Mouse (Mus musculus): ENCODE results near the gene Oaz2. TPM values are rescaled to one million over a fixed set of nuclear protein-coding genes. Genes with fewer than 3 reads are reported as not detected.

Oaz2 gene
- polyA plus RNA-seq, 1 experiment = 48.0 TPM

DNA sequence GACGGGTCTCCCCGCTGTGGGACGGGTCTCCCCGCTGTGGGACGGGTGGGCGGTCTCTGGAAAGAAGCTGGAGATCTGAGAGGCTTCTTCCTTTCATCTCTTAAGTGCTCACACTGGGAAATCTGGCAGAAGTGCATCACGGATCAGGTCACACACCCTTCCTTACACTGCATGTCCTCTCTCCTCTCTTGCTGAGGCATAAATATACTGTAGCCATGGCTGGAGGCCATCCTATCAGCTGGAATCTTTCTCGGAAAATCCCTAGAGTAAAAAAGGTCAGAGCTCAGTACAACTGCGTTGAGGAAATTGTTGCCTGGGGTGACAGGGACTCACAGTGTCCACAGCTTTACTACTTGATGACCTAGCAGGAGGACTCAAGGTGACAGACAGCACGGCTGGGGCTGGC, 53.4 kb downstream of the Oaz2 start:
- 85% methylated on average over 10 of the region's 10 CpGs for WGBS
- no peak overlapping the region for H3K27ac ChIP-seq (ENCODE audit: insufficient read depth, low read length)
- no peaks in the 10 kb centered on the region; the same call in 1 of the 2 replicates for H3K36me3 ChIP-seq (ENCODE audit: control insufficient read depth, insufficient read depth, low read length)
- no peaks in the 10 kb centered on the region for H3K27me3 ChIP-seq (ENCODE audit: control insufficient read depth, insufficient read depth, low read length)
- no peak for DNase-seq (ENCODE audit: low read depth in 1 of 2, low spot score in 2 of 2)
- no peak overlapping the region for H3K4me3 ChIP-seq (ENCODE audit: extremely low read depth, insufficient read depth, insufficient read length)
- TF ChIP-seq POLR2A (IDR thresholded peaks at IDR 0.05; ENCODE audit: low read depth, low read length) (no peak), CTCF (IDR thresholded peaks at IDR 0.05; ENCODE audit: extremely low read depth, insufficient read depth, insufficient read length, insufficient replicate concordance) (no peak)
- no peaks in the 10 kb centered on the region for H3K4me1 ChIP-seq (ENCODE audit: control insufficient read depth, insufficient read depth, insufficient read length)

DNA sequence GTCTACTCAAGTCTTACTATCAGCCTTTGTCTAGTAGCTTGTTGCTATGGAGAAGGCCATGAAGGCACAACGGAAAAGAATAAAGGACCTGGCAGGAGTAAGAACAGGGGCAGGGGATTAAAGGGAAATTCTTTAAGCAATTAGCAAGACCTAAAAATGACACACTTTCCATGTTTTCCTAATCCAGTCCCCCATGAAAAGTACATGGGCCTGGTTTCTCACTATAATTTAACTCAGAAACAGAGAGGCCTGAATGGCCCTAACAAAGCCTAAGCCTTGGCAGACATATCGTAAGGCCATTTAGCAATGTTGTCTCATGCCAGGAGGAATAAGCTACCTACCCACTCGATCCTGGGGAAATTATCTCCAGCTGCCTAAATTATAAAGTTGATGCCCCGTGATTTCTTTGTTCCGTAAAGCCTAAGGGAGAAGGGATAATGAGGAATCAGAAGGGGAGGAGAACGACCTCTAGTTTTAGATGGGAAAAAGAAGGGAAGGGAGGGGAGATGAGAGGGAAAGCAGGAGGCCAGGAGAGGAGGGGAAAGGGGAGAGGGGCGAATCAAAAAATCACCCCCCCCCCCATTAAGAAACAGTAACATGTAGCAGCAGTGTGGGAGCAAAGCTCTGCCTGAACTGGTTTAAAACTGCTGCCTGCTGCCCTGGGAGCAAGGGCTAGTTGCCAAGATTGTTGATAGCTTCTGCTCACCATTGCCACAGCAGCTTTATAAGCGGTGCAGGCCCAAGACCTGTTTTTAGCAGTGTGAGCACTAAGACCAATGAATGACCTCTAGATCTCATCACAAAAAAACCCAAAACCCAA, 56.9 kb downstream of the Oaz2 start:
- no peak overlapping the region for H3K27ac ChIP-seq (ENCODE audit: insufficient read depth, low read length)
- WGBS = 87% methylated on average over 8 of the region's 8 CpGs
- no peak overlapping the region for H3K4me3 ChIP-seq (ENCODE audit: extremely low read depth, insufficient read depth, insufficient read length)
- TF ChIP-seq POLR2A (IDR thresholded peaks at IDR 0.05; ENCODE audit: low read depth, low read length) (no peak), CTCF (IDR thresholded peaks at IDR 0.05; ENCODE audit: extremely low read depth, insufficient read depth, insufficient read length, insufficient replicate concordance) (no peak)
- H3K4me1 ChIP-seq (ENCODE audit: control insufficient read depth, insufficient read depth, insufficient read length) = no peaks in the 10 kb centered on the region
- H3K36me3 ChIP-seq (ENCODE audit: control insufficient read depth, insufficient read depth, low read length) = peaks cover under 1% of the 10 kb centered on the region; the same call in 1 of the 2 replicates
- DNase-seq (ENCODE audit: low read depth in 1 of 2, low spot score in 2 of 2) = no peak
- H3K27me3 ChIP-seq (ENCODE audit: control insufficient read depth, insufficient read depth, low read length) = no peaks in the 10 kb centered on the region

DNA sequence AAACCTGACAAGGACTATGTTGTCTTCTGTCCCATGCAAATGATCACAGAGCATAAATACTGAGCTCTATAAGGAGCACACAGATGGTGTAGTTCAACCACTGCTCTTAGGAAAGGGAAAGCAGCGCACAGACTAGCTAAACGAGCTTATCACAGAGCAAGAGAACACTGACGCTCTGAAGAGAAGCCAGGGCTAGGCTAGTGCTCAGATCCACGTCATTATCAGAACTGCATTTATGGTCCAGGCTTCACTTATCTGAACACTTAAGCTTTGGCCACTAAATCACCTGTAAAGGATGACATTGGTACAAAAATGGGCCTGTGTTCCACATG, 57.5 kb downstream of the Oaz2 start:
- Histone ChIP-seq H3K36me3 (ENCODE audit: control insufficient read depth, insufficient read depth, low read length) (peaks cover 1% of the 10 kb centered on the region; the same call in 1 of the 2 replicates), H3K4me1 (ENCODE audit: control insufficient read depth, insufficient read depth, insufficient read length) (no peaks in the 10 kb centered on the region), H3K27ac (ENCODE audit: insufficient read depth, low read length) (no peak overlapping the region), H3K27me3 (ENCODE audit: control insufficient read depth, insufficient read depth, low read length) (no peaks in the 10 kb centered on the region), H3K4me3 (ENCODE audit: extremely low read depth, insufficient read depth, insufficient read length) (no peak overlapping the region)
- DNase-seq (ENCODE audit: low read depth in 1 of 2, low spot score in 2 of 2) = no peak
- no peak for TF ChIP-seq CTCF (IDR thresholded peaks at IDR 0.05; ENCODE audit: extremely low read depth, insufficient read depth, insufficient read length, insufficient replicate concordance)
- no peak for TF ChIP-seq POLR2A (IDR thresholded peaks at IDR 0.05; ENCODE audit: low read depth, low read length)
- WGBS = 77% methylated on average over 4 of the region's 4 CpGs

DNA sequence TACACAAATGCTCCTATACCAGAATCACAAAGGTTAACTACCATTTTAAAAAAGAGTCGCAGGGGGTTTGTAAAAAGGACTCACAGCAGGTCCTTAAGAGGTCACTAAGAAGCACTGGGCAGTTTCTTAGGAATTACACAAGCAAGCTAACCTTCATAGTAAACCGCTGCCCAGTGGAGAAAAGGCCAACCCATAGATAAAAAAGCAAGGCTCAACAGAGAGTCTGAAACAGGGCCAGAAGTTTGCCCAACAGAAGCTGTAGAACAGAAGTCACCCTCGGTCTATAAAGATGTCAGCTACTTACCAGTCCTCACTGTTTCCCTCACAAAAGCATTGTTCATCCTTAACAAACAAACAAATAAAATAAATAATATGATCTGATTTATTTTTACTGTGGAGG, 58.6 kb downstream of the Oaz2 start:
- WGBS = 92% methylated on average over 3 of the region's 3 CpGs
- no peak overlapping the region for H3K27ac ChIP-seq (ENCODE audit: insufficient read depth, low read length)
- H3K4me3 ChIP-seq (ENCODE audit: extremely low read depth, insufficient read depth, insufficient read length) = no peak overlapping the region
- DNase-seq (ENCODE audit: low read depth in 1 of 2, low spot score in 2 of 2) = no peak
- peaks cover 1% of the 10 kb centered on the region for H3K36me3 ChIP-seq (ENCODE audit: control insufficient read depth, insufficient read depth, low read length)
- no peak for TF ChIP-seq POLR2A (IDR thresholded peaks at IDR 0.05; ENCODE audit: low read depth, low read length)
- no peak for TF ChIP-seq CTCF (IDR thresholded peaks at IDR 0.05; ENCODE audit: extremely low read depth, insufficient read depth, insufficient read length, insufficient replicate concordance)
- no peaks in the 10 kb centered on the region for H3K4me1 ChIP-seq (ENCODE audit: control insufficient read depth, insufficient read depth, insufficient read length)
- no peaks in the 10 kb centered on the region for H3K27me3 ChIP-seq (ENCODE audit: control insufficient read depth, insufficient read depth, low read length)

DNA sequence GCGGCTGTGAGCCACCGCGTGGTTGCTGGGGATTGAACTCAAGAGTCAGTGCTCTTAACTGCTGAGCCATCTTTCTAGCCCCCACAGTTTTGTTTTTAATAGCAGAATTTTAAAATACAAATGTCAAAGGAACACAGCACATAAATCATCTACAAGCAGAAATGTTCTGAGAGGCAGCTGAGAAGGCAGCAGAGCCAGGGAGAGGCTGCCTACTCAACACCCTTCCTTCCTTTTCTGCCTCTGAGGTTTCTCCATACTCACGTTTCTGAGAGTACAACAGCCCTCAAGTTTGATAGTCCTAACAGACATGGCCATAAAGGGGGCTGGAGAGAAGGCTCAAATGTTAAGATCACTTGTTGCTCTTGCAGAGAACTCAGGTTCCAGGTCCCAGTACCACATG, 59.7 kb downstream of the Oaz2 start:
- Histone ChIP-seq H3K36me3 (ENCODE audit: control insufficient read depth, insufficient read depth, low read length) (peaks cover 1% of the 10 kb centered on the region; the same call in 1 of the 2 replicates), H3K27ac (ENCODE audit: insufficient read depth, low read length) (no peak overlapping the region), H3K27me3 (ENCODE audit: control insufficient read depth, insufficient read depth, low read length) (no peaks in the 10 kb centered on the region), H3K4me3 (ENCODE audit: extremely low read depth, insufficient read depth, insufficient read length) (no peak overlapping the region), H3K4me1 (ENCODE audit: control insufficient read depth, insufficient read depth, insufficient read length) (no peaks in the 10 kb centered on the region)
- TF ChIP-seq CTCF (IDR thresholded peaks at IDR 0.05; ENCODE audit: extremely low read depth, insufficient read depth, insufficient read length, insufficient replicate concordance) = no peak
- TF ChIP-seq POLR2A (IDR thresholded peaks at IDR 0.05; ENCODE audit: low read depth, low read length) = no peak
- 49% methylated on average over 4 of the region's 4 CpGs for WGBS
- no peak for DNase-seq (ENCODE audit: low read depth in 1 of 2, low spot score in 2 of 2)

DNA sequence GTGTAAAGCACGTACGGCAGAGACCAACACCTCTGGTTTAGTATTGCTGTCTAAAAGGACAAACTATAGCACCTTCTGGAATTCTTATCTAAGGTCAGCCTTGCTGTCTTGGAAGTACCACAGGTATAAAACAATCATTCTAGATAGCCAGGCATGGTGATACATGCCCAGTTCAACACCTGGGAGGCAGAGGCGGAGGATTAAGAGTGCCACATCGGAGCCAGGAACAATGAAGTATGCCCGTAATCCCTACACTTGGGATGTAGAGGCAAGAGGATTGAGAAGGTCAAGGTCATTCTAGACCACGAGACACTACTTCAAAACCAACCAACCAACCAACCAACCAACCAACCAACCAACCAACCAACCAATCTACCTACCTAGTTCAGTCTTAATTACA, 60.8 kb downstream of the Oaz2 start:
- 95% methylated on average over 6 of the region's 6 CpGs for WGBS
- no peak for DNase-seq (ENCODE audit: low read depth in 1 of 2, low spot score in 2 of 2)
- Histone ChIP-seq H3K4me1 (ENCODE audit: control insufficient read depth, insufficient read depth, insufficient read length) (no peaks in the 10 kb centered on the region), H3K36me3 (ENCODE audit: control insufficient read depth, insufficient read depth, low read length) (peaks cover 1% of the 10 kb centered on the region; the same call in 1 of the 2 replicates), H3K27me3 (ENCODE audit: control insufficient read depth, insufficient read depth, low read length) (no peaks in the 10 kb centered on the region), H3K27ac (ENCODE audit: insufficient read depth, low read length) (no peak overlapping the region), H3K4me3 (ENCODE audit: extremely low read depth, insufficient read depth, insufficient read length) (no peak overlapping the region)
- no peak for TF ChIP-seq CTCF (IDR thresholded peaks at IDR 0.05; ENCODE audit: extremely low read depth, insufficient read depth, insufficient read length, insufficient replicate concordance)
- TF ChIP-seq POLR2A (IDR thresholded peaks at IDR 0.05; ENCODE audit: low read depth, low read length) = no peak

DNA sequence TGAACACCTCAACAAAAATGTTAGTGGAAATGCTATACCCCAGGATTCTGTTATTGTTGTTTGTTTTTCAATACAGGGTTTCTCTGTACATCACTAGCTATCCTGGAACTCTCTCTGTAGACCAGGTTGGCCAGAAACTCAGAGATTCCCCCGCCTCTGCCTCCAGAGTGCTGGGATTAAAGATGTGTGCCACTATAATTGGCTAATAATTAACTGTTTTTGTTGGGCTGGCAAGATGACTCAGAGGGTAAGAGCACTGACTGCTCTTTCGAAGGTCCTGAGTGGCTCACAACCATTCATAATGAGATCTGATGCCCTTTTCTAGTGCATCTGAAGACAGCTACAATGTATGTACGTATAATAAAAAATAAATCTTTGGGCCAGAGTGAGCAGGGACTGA, 67.1 kb downstream of the Oaz2 start:
- Histone ChIP-seq H3K27me3 (ENCODE audit: control insufficient read depth, insufficient read depth, low read length) (no peaks in the 10 kb centered on the region), H3K36me3 (ENCODE audit: control insufficient read depth, insufficient read depth, low read length) (no peaks in the 10 kb centered on the region; the same call in 1 of the 2 replicates), H3K27ac (ENCODE audit: insufficient read depth, low read length) (no peak overlapping the region), H3K4me1 (ENCODE audit: control insufficient read depth, insufficient read depth, insufficient read length) (no peaks in the 10 kb centered on the region), H3K4me3 (ENCODE audit: extremely low read depth, insufficient read depth, insufficient read length) (no peak overlapping the region)
- 89% methylated on average over 3 of the region's 3 CpGs for WGBS
- no peak for DNase-seq (ENCODE audit: low read depth in 1 of 2, low spot score in 2 of 2)
- TF ChIP-seq CTCF (IDR thresholded peaks at IDR 0.05; ENCODE audit: extremely low read depth, insufficient read depth, insufficient read length, insufficient replicate concordance) (no peak), POLR2A (IDR thresholded peaks at IDR 0.05; ENCODE audit: low read depth, low read length) (no peak)

Other genes with a start within 250 kb of the Oaz2 start
- gene Slc51b, start 245.0 kb upstream of the Oaz2 start, polyA plus RNA-seq (2012; rRNA removed) = not detected in 2 replicates
- gene Mtfmt, start 232.2 kb upstream of the Oaz2 start, polyA plus RNA-seq (2012; rRNA removed) = 7.8 and 9.5 TPM in 2 replicates
- 14.1 TPM in 2 replicates for gene Spg21, start 207.1 kb upstream of the Oaz2 start, polyA plus RNA-seq (2012; rRNA removed)
- gene Ankdd1a, start 147.8 kb upstream of the Oaz2 start, polyA plus RNA-seq (2012; rRNA removed) = 0.11 and 0.14 TPM in 2 replicates
- 55.8 and 61.8 TPM in 2 replicates for gene Plekho2, start 88.0 kb upstream of the Oaz2 start, polyA plus RNA-seq (2012; rRNA removed)
- 4.3 and 6.4 TPM in 2 replicates for gene Pif1, start 80.8 kb upstream of the Oaz2 start, polyA plus RNA-seq (2012; rRNA removed)
- gene Rbpms2, start 38.4 kb upstream of the Oaz2 start, polyA plus RNA-seq (2012; rRNA removed) = 13.9 and 17.9 TPM in 2 replicates
- 3.5 and 3.8 TPM in 2 replicates for gene Zfp609, start 159.6 kb downstream of the Oaz2 start, polyA plus RNA-seq (2012; rRNA removed)
- 2.4 and 4.8 TPM in 2 replicates for gene Pclaf, start 222.2 kb downstream of the Oaz2 start, polyA plus RNA-seq (2012; rRNA removed)
- gene Trip4, start 240.8 kb downstream of the Oaz2 start, polyA plus RNA-seq (2012; rRNA removed) = 3.0 and 4.2 TPM in 2 replicates
- gene Csnk1g1, start 240.9 kb downstream of the Oaz2 start, polyA plus RNA-seq (2012; rRNA removed) = 4.8 TPM in 2 replicates